Mouse (Mus musculus): ENCODE measurements around the gene Phactr1.

The Phactr1 gene

DNA sequence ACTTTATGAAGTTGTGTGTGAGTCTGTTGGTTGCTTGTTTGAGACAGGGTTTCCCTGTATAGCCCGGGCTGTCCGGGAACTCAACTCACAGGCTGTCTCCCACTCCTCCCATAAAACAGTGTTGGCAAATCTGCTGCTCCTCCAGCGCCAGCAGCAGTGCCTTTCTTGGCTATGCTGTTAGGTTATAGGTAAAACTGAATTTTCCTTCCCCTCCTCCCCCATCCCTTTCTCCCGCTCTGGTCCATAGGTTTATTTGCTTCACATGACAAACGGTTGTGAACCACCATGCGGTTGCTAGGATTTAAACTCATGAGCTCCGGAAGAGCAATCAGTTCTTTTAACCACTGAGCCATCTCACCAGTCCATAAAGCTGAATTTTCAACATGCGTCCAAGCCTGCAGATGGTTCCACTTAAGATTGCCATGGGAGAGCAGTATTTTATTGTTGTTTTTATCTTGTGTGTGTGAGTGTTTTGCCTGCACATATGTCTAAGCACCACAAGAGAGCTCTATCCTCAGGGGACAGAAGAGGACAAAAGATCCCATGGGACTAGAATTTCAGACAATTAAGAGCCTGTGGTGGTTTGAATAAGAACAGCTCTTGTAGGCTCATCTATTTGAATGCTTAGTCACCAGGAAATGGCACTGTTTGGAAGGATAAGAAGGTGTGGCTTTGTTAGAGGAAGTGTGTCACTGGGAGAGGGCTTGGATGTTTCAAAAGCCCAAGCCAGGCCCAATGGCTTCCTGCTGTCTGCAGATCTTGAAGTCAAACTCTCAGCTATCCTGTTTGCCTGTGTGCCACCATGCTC, 503.0 kb downstream of the Phactr1 start:
- peak; percentile 33 for DNase-seq (ENCODE audit: low spot score)

GRCm38 (mm10) chr13:43187736-43188135, 507.3 kb downstream of the Phactr1 start:
- no peak for DNase-seq (ENCODE audit: low spot score)

All from yolk sac, embryonic 10.5 days (tissue).